Mouse (Mus musculus): ENCODE results near the gene Fam213b.

DNA sequence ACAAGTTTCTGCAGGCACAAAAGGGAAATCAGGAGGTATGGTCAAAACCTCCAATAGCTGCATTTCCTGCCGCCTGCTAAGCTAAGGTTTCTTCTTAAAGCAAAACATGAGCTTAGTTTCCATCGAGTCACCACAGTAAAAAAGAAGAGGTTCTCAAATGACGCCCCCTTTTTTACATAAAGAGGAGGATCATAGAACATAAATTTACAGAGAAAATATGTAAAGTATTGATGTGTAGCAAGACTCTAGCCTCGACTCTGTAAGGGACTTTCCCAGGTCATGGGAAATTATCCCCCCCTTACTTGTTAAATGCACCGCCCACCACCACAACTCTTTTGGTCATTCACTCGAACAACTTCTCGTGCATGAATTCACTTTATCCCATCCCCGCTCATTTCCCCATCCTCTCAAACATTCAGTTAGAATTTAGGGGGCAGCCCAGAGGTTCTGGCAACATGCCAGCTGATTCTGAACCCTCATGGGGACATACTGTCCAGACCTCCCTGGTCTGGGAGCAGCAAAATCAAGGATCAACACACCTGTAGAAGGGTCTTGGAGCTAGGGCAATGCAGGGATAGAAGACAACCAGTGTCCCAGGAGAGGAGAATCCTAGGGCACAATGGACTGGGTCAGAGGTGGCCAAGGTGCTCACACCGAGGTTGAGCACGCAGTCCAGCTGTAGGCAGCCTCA is 43.8 kb upstream of the Fam213b start:
- TF ChIP-seq CTCF (IDR thresholded peaks at IDR 0.05; ENCODE audit: low read depth, low read length): no peak
- no peak for TF ChIP-seq GATA1 (IDR thresholded peaks at IDR 0.05; ENCODE audit: borderline replicate concordance, low read length)
- TF ChIP-seq POLR2AphosphoS5 (IDR thresholded peaks at IDR 0.05; ENCODE audit: insufficient replicate concordance, low read depth, low read length): no peak
- no peak for TF ChIP-seq TAL1 (conservative IDR thresholded peaks at IDR 0.05; ENCODE audit: low read depth, low read length)
- no peak for TF ChIP-seq GATA2 (IDR thresholded peaks at IDR 0.05; ENCODE audit: borderline replicate concordance, low read depth, low read length)

Data from G1E (cell line).